Mouse (Mus musculus): ENCODE measurements at regions not wholly inside any gene's neighbourhood (a gene's known extent, or its start where the extent isn't known, plus 50 kb on each side); places are given as distances from the start of the nearest gene placed in this dataset.
"Not testable (repeated sequence)": the region's sequence is repeated elsewhere in the genome, so short reads cannot be mapped to it uniquely, and the experiment has no call there.

- DNase-seq (ENCODE audit: low read depth, low spot score) = not testable (repeated sequence)
Observed at GRCm38 (mm10) chr12:119102106-119102505, 135.9 kb upstream of the Abcb5 start.

DNA sequence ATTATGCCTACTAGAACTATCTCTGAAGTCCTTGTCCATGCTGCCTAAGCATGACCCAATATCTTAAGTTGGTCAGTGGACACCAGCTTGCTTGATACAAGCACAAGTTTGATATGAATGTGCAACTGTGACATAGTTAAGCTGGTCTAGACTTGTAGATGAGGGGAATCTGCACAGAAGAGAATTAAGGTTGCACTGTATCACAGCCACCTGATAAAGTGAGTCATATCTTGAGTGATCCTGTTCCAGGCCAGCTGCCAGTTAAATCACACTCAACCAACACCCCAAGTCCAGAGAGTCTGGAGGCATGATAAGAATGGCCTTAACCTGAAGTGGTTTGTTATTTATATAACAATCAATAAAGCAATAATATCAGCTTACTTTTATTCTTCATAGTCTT, 133.5 kb upstream of the Abcb5 start:
- DNase-seq (ENCODE audit: low read depth, low spot score) = no peak

- DNase-seq (ENCODE audit: low read depth, low spot score) = no peak
Observed at GRCm38 (mm10) chr12:119097814-119098213, 131.6 kb upstream of the Abcb5 start.

GRCm38 (mm10) chr12:119094314-119094713, 128.1 kb upstream of the Abcb5 start:
- no peak for DNase-seq (ENCODE audit: low read depth, low spot score)

- no peak for DNase-seq (ENCODE audit: low read depth, low spot score)
Observed at GRCm38 (mm10) chr12:119093402-119093801, 127.2 kb upstream of the Abcb5 start.

DNA sequence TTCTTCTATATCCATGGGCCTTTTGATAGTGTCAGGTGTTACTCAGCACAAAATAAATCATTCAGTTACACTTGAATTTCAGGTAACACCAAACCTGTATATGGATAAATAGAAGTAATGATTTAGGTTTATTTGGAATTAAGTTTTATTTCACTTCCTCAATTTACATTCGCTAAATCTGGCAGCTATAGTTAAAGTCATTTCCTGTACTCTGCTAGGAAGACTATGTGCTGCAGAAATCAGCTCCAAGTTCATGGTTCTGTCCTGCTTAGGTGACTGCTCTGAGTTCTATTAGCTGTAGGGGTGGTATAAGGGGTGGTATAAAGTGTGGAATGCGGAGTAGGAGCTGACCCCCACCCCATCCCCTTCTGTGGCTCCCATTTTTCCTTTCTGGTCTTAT, 123.1 kb upstream of the Abcb5 start:
- no peak for DNase-seq (ENCODE audit: low read depth, low spot score)

GRCm38 (mm10) chr12:119088666-119089065, 122.4 kb upstream of the Abcb5 start:
- no peak for DNase-seq (ENCODE audit: low read depth, low spot score)

DNA sequence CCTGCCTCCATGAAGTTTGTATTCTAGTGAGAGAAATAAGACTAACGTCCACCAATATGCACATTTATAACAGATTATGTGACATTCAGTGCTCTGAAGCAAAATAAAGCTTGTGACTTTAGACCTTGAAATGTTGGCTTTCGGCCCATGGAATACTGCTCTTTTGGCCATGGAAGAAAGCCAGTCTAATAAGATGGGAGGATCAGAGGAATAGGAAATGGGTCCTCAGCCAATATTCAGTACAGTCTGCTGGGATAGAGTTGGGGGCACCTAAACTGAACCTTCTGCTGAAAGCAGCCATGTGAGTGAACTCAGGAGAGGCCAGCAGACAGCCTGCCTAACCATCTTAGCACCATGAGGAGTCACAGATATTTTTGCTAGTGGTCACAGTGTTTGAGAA, 118.6 kb upstream of the Abcb5 start:
- DNase-seq (ENCODE audit: low read depth, low spot score) = no peak

GRCm38 (mm10) chr12:119082781-119083180, 116.6 kb upstream of the Abcb5 start:
- no peak for DNase-seq (ENCODE audit: low read depth, low spot score)

- DNase-seq (ENCODE audit: low read depth, low spot score) = no peak
Observed at GRCm38 (mm10) chr12:119075825-119076224, 109.6 kb upstream of the Abcb5 start.

- no peak for DNase-seq (ENCODE audit: low read depth, low spot score)
Observed at GRCm38 (mm10) chr12:119074742-119075478, 108.7 kb upstream of the Abcb5 start.

DNA sequence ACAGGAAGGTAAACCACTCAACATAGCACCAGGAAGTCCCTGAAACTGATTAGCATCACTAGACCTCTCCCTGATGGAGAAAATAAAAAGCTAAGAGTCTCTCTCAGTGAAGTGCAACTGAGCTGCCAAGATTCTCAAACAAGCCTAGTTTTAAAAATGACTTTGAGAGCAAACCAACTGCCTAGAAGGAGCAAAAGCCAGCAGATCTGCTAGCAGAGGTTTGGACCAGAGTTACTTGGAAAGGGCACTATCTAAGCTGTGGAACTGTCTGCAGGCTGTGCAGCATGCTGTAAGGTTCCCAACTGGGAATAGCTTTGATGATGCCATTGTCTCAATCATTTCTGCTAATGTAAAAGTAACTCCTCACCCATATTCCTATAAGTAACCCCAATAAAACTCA, 107.9 kb upstream of the Abcb5 start:
- DNase-seq (ENCODE audit: low read depth, low spot score) = no peak

- DNase-seq (ENCODE audit: low read depth, low spot score) = no peak
Observed at GRCm38 (mm10) chr12:119070963-119071362, 104.7 kb upstream of the Abcb5 start.

DNA sequence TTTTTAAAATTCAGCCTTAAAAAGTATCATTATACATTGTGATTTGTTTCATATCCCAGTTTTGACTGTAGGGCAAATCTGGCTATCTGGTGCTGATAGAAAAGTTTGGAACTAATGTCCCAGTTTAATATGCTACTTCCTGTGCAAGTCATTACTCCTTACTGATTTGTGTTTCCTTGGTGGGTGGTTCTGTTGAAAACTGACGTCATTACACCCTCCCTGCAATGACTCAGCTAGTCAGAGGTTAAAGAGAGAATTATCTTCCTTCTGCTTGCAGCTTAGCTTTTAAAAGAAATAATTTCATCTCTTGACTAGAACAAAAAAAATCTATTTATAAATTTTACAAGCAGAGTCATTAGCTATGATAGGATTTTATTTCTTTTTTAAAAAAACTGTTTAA, 104.2 kb upstream of the Abcb5 start:
- no peak for DNase-seq (ENCODE audit: low read depth, low spot score)

GRCm38 (mm10) chr12:119069747-119070146, 103.5 kb upstream of the Abcb5 start:
- DNase-seq (ENCODE audit: low read depth, low spot score) = no peak

- DNase-seq (ENCODE audit: low read depth, low spot score) = no peak
Observed at GRCm38 (mm10) chr12:119068079-119068478, 101.9 kb upstream of the Abcb5 start.

GRCm38 (mm10) chr12:119062931-119063330, 96.7 kb upstream of the Abcb5 start:
- DNase-seq (ENCODE audit: low read depth, low spot score) = no peak

DNA sequence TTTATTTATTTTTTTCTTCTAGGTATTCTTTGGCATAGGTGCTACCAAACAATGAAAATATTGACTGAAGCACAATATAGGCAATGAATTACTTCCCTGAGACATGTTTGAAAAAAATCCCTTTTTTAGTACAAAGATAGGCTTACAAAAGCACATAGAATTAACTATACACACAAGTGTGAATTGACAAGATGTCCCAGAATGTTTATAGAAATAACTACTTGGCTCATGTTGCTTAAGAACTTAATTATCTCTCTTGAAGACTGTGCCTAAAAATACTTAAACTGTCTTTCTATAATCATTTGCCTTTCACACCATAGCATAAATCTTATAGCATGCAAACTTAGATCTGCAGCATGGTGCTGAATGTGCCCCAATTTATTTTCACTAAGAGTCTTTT, 96.3 kb upstream of the Abcb5 start:
- no peak for DNase-seq (ENCODE audit: low read depth, low spot score)

DNA sequence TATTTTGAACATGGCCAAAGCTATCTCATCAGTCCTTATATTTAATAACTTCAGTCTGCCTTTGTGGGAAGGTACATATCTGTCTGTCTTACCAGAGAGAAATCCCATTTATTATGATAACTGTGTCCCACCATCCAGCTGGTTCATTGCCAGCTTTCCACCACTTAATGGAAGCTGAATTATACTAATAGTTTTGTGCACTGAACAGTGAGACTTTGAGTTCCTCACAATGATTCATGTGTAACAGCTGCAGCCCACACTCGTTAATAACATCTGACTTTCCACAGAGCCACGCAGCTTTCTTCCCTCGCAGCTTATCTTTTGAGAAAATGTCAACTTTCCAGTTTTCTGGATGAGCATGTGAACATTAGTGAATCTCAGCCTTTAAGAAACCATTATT, 88.3 kb upstream of the Abcb5 start:
- DNase-seq (ENCODE audit: low read depth, low spot score) = no peak

DNA sequence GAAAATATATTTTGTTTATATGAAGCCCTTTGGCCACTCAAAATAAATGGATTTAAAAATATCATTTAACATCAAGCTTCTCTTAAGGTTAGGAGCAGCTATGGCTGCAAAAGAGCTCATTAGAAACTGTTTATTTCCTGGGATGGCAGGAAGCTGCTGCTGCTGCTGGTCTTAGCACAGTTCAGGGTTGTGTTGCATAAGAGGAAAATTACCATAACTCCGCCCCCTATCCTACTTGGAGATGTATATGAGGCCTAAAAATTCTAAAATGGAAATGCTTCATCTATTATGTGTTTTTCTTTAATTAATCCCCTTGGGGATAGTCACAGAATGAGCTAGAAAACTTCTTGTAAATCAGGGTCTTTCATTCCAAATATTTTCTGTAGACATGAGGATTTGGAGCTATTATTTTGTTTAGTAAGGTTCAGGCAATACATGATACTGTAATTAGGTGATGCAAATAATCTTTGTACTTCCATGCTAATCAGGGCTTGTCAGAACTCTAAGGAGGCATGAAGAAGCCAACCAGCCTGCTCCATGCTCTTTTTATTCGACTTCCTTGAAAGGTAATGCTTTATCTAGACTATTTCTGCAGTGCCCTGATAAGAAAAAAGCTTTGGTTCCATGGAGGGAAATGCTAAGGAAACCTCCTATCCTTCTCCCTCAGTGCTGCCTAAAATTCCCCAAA, 85.6 kb upstream of the Abcb5 start:
- DNase-seq (ENCODE audit: low read depth, low spot score) = no peak

DNA sequence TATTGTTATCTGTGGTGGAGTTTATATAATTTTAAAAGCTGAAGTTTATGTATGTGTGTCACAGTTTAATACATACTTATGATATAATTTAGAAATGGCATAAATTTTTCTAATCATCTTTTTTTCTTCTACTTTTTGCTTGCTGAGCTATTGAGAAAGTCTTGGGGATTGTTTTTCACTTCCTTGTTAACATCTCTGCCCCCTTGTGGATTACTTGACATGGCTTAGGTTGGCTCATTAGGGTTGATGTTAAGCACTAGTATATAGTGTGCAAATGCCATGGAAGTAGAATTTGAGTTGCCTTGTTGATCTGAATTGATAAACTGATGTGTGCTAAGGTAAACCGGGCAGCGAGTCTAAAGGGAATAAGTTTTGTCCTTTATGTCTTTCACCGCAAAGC, 72.1 kb upstream of the Abcb5 start:
- DNase-seq (ENCODE audit: low read depth, low spot score) = no peak

GRCm38 (mm10) chr12:119034828-119035227, 68.6 kb upstream of the Abcb5 start:
- no peak for DNase-seq (ENCODE audit: low read depth, low spot score)

GRCm38 (mm10) chr12:119028711-119029110, 62.5 kb upstream of the Abcb5 start:
- no peak for DNase-seq (ENCODE audit: low read depth, low spot score)

All from retina, postnatal 7 days (tissue).